Mouse (Mus musculus) forebrain, embryonic 11.5 days (tissue): ENCODE measurements around the gene Arfip2. TPM values are rescaled to one million over a fixed set of nuclear protein-coding genes. Genes with fewer than 3 reads are reported as not detected.

Source experiments
- ATAC-seq: fragments of 200-750 bp; cut with Nextera tagmentation; replicated peaks from 2 replicates; pipeline ENCODE4 v1.8.0; 2017; ENCODE audit warnings: moderate TSS enrichment; ENCODE audit not compliant: low FRiP score
- DNase-seq: peaks from one replicate; pipeline ENCODE4 v3.0.0-alpha.2; 2017; ENCODE audit warnings: low spot score
- H3K27ac ChIP-seq: fragments of 300-500 bp; sonication (generic); 2 replicates; pipeline ENCODE4 v1.5.1; 2014; ENCODE audit warnings: low read depth, low read length
- H3K27me3 ChIP-seq: fragments of 300-500 bp; sonication (generic); 2 replicates; pipeline ENCODE4 v1.6.1; 2014; ENCODE audit warnings: mild to moderate bottlenecking, low read length, mixed read lengths; ENCODE audit not compliant: control insufficient read depth, insufficient read depth
- H3K36me3 ChIP-seq: fragments of 300-500 bp; sonication (generic); 2 replicates; pipeline ENCODE4 v1.6.1; 2014; ENCODE audit warnings: mild to moderate bottlenecking, low read length, moderate library complexity, mixed read lengths; ENCODE audit not compliant: control insufficient read depth, insufficient read depth
- H3K4me1 ChIP-seq: fragments of 300-500 bp; sonication (generic); replicated peaks from 2 replicates; pipeline ENCODE4 v1.6.1; 2014; ENCODE audit warnings: low read length, mixed read lengths; ENCODE audit not compliant: control insufficient read depth, insufficient read depth
- H3K4me2 ChIP-seq: fragments of 300-500 bp; sonication (generic); 2 replicates; pipeline ENCODE4 v1.6.1; 2014; ENCODE audit warnings: low read depth, mild to moderate bottlenecking, low read length, moderate library complexity, mixed read lengths; ENCODE audit not compliant: severe bottlenecking
- H3K4me3 ChIP-seq: fragments of 300-500 bp; sonication (generic); 2 replicates; pipeline ENCODE4 v1.5.1; 2014; ENCODE audit warnings: low read depth, low read length
- H3K9ac ChIP-seq: fragments of 300-500 bp; sonication (generic); 2 replicates; pipeline ENCODE4 v1.6.1; 2014; ENCODE audit warnings: low read length
- H3K9me3 ChIP-seq: fragments of 300-500 bp; sonication (generic); 2 replicates; pipeline ENCODE4 v1.6.1; 2016; ENCODE audit warnings: low read length, mixed read lengths; ENCODE audit not compliant: control insufficient read depth
- WGBS: fragments of 180-500 bp; shearing (Covaris S2); extraction: QIAGEN DNeasy Blood & Tissue Kit; methylation state at CpG from one replicate; pipeline ENCODE4 v1.1.7; 2014; 5-methylcytosine and 5-hydroxymethylcytosine counted together
- polyA plus RNA-seq: library from polyadenylated mRNA; unstranded; fragments of >200 nt; fragmentation: Nextera tagmentation; extraction: Ambion mirVana; gene quantifications from 2 replicates; pipeline ENCODE4 v1.2.1, GENCODE M21; 2014

Arfip2 gene
- polyA plus RNA-seq, 1 experiment from 2014 or later, result 78.2 TPM

DNA sequence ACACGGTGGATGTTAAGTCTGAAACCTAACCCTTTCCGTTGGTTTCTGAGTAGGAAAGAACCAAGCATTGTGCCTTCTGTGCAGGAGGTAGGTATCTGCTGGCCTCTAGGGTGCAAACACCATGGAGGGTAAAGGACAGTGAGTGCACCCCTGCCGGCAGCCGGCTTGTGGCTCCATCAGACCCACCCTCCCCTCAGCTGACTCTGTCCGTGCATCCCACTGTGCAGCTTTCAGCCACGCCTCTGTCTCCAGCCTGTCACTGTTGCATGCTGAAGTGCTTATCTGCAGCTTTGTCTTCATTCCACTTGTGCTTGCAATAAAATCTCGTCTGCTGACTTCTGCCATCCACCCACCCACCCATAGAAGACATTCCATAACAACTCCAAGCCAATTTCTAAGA, 50.1 kb downstream of the Arfip2 start:
- no peak for DNase-seq
- Histone ChIP-seq H3K27ac (no peak overlapping the region), H3K4me1 (no peaks in the 10 kb centered on the region), H3K4me2 (no peak overlapping the region), H3K4me3 (no peak overlapping the region), H3K9me3 (no peaks in the 10 kb centered on the region), H3K9ac (no peak overlapping the region), H3K36me3 (no peaks in the 10 kb centered on the region), H3K27me3 (no peaks in the 10 kb centered on the region)
- WGBS, result 25% methylated on average over 7 of the region's 7 CpGs
- no peak for ATAC-seq

DNA sequence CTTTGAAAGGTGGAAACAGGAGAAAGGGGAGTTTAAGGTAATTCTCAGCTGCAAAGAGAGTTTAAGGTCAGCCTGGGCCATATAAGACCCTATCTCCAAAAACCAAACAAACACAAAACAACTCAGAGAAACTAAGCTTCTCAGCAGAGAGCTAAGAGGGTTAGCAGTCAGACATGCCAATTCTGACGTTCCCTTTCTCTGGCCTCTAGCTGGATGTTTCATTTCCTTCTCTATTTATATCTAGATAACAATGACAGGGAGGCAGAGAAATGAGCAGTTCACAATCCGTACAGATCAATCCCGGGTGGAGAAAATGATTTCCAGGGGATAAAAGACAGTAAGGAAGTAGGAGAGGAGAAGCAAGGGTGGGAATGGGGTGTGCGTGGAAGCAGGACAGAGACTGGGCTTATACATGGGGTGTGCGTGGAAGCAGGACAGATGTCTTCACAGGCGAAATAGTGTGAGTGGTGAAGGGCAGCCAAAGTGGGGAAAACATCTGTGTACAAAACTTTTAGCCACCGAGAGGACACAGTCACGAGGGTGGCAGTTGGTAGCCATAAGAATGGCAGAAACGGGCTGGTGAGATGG, 51.8 kb downstream of the Arfip2 start:
- Histone ChIP-seq H3K4me3 (no peak overlapping the region), H3K27me3 (no peaks in the 10 kb centered on the region), H3K4me1 (no peaks in the 10 kb centered on the region), H3K36me3 (no peaks in the 10 kb centered on the region), H3K4me2 (no peak overlapping the region), H3K27ac (no peak overlapping the region), H3K9me3 (no peaks in the 10 kb centered on the region), H3K9ac (no peak overlapping the region)
- ATAC-seq (no peak), DNase-seq (no peak)
- WGBS, result 82% methylated on average over 9 of the region's 9 CpGs

Other genes with a start within 250 kb of the Arfip2 start
- gene Fam160a2, start 240.4 kb downstream of the Arfip2 start, polyA plus RNA-seq, result 45.0 and 47.4 TPM in 2 replicates
- gene Cnga4, start 235.8 kb downstream of the Arfip2 start, polyA plus RNA-seq, result 0.15 TPM in 1 of 2 replicates, not detected in the other
- 0.13 and 0.51 TPM in 2 replicates for gene Cckbr, start 214.7 kb downstream of the Arfip2 start, polyA plus RNA-seq
- 21.1 and 26.4 TPM in 2 replicates for gene Cavin3, start 158.1 kb downstream of the Arfip2 start, polyA plus RNA-seq
- 35.1 and 42.1 TPM in 2 replicates for gene Smpd1, start 86.1 kb downstream of the Arfip2 start, polyA plus RNA-seq
- 106 and 117 TPM in 2 replicates for gene Apbb1, start 58.8 kb downstream of the Arfip2 start, polyA plus RNA-seq
- not detected in 2 replicates for gene Hpx, start 40.3 kb downstream of the Arfip2 start, polyA plus RNA-seq
- gene Trim3, start 6.8 kb downstream of the Arfip2 start, polyA plus RNA-seq, result 35.9 and 37.7 TPM in 2 replicates
- 148 and 151 TPM in 2 replicates for gene Timm10b, start 360 bp downstream of the Arfip2 start, polyA plus RNA-seq
- 11.8 and 14.2 TPM in 2 replicates for gene Gm45799, start 136 bp upstream of the Arfip2 start, polyA plus RNA-seq
- gene Dnhd1, start 10.4 kb upstream of the Arfip2 start, polyA plus RNA-seq, result 0.39 and 0.79 TPM in 2 replicates
- gene Ilk, start 96.2 kb upstream of the Arfip2 start, polyA plus RNA-seq, result 221 and 242 TPM in 2 replicates
- gene Rrp8, start 97.0 kb upstream of the Arfip2 start, polyA plus RNA-seq, result 40.6 and 41.4 TPM in 2 replicates
- 196 and 204 TPM in 2 replicates for gene Taf10, start 103.9 kb upstream of the Arfip2 start, polyA plus RNA-seq
- 53.9 and 62.7 TPM in 2 replicates for gene Tpp1, start 111.8 kb upstream of the Arfip2 start, polyA plus RNA-seq
- gene Dchs1, start 147.2 kb upstream of the Arfip2 start, polyA plus RNA-seq, result 21.3 and 21.4 TPM in 2 replicates
- 274 and 275 TPM in 2 replicates for gene Mrpl17, start 170.7 kb upstream of the Arfip2 start, polyA plus RNA-seq